Mouse (Mus musculus) ZHBTc4 (cell line): Measurements from ENCODE around the gene Sik3.
A peak's percentile ranks its signal among the peaks of the same experiment; 100 is the strongest.

Experiments
- DNase-seq: peaks from one replicate; pipeline ENCODE4 v3.0.0-alpha.2; 2011; ENCODE audit warnings: low read depth, low spot score

Gene Sik3

GRCm38 (mm10) chr9:46150890-46151703, 138.5 kb downstream of the Sik3 start:
- no peak for DNase-seq

- DNase-seq = peak; percentile 72
Observed at GRCm38 (mm10) chr9:46151704-46152040, 139.1 kb downstream of the Sik3 start.

- DNase-seq = no peak
Observed at GRCm38 (mm10) chr9:46152067-46153015, 139.7 kb downstream of the Sik3 start.

- DNase-seq = no peak
Observed at GRCm38 (mm10) chr9:46154469-46154868, 141.8 kb downstream of the Sik3 start.

- DNase-seq = peak; percentile 27
Observed at GRCm38 (mm10) chr9:46155026-46155425, 142.4 kb downstream of the Sik3 start.

GRCm38 (mm10) chr9:46155818-46156217, 143.2 kb downstream of the Sik3 start:
- peak; percentile 88 for DNase-seq

- no peak for DNase-seq
Observed at GRCm38 (mm10) chr9:46156711-46157110, 144.1 kb downstream of the Sik3 start.

GRCm38 (mm10) chr9:46158273-46158813, 145.7 kb downstream of the Sik3 start:
- no peak for DNase-seq

- DNase-seq = no peak
Observed at GRCm38 (mm10) chr9:46163430-46163829, 150.8 kb downstream of the Sik3 start.

GRCm38 (mm10) chr9:46168802-46169201, 156.2 kb downstream of the Sik3 start:
- DNase-seq = no peak

- DNase-seq = no peak
Observed at GRCm38 (mm10) chr9:46172251-46172650, 159.6 kb downstream of the Sik3 start.

GRCm38 (mm10) chr9:46172953-46173352, 160.3 kb downstream of the Sik3 start:
- no peak for DNase-seq

- no peak for DNase-seq
Observed at GRCm38 (mm10) chr9:46173919-46174318, 161.3 kb downstream of the Sik3 start.

GRCm38 (mm10) chr9:46174770-46175294, 162.2 kb downstream of the Sik3 start:
- DNase-seq = no peak

- DNase-seq = peak; percentile 64
Observed at GRCm38 (mm10) chr9:46175300-46175699, 162.7 kb downstream of the Sik3 start.

- no peak for DNase-seq
Observed at GRCm38 (mm10) chr9:46175938-46176375, 163.3 kb downstream of the Sik3 start.

- DNase-seq = no peak
Observed at GRCm38 (mm10) chr9:46176613-46177012, 164.0 kb downstream of the Sik3 start.

GRCm38 (mm10) chr9:46178595-46178994, 166.0 kb downstream of the Sik3 start:
- no peak for DNase-seq

GRCm38 (mm10) chr9:46181297-46181696, 168.7 kb downstream of the Sik3 start:
- peak; percentile 53 for DNase-seq

GRCm38 (mm10) chr9:46184542-46184941, 171.9 kb downstream of the Sik3 start:
- no peak for DNase-seq

GRCm38 (mm10) chr9:46185191-46185590, 172.6 kb downstream of the Sik3 start:
- DNase-seq = peak; percentile 73

GRCm38 (mm10) chr9:46186387-46186786, 173.8 kb downstream of the Sik3 start:
- DNase-seq = no peak
